Mouse (Mus musculus): ENCODE measurements around the gene Sh2d6. TPM values are rescaled to one million over a fixed set of nuclear protein-coding genes. Genes with fewer than 3 reads are reported as not detected.

The Sh2d6 gene
- polyA plus RNA-seq, 2 experiments = 0.43 TPM; not detected in 1

GRCm38 (mm10) chr6:72520904-72521303 lies 603 bp downstream of the Sh2d6 start:
- H3K4me2 ChIP-seq (replicated peaks; ENCODE audit: low read depth, low read length, severe bottlenecking) = no peak overlapping the region
- 90% methylated on average over 5 of the region's 5 CpGs for WGBS
- no peak overlapping the region for H3K27ac ChIP-seq (replicated peaks; ENCODE audit: low read depth, low read length)
- no peaks in the 10 kb centered on the region for H3K27me3 ChIP-seq (ENCODE audit: control insufficient read depth, insufficient read depth, low read length)
- H3K4me1 ChIP-seq (ENCODE audit: control insufficient read depth, insufficient read depth, low read length) = peaks cover 10% of the 10 kb centered on the region
- no peak for TF ChIP-seq POLR2A (IDR thresholded peaks at IDR 0.05; ENCODE audit: borderline replicate concordance, extremely low read depth, insufficient read depth, insufficient read length)
- H3K36me3 ChIP-seq (ENCODE audit: control insufficient read depth, insufficient read depth, low read length) = no peaks in the 10 kb centered on the region
- ATAC-seq (ENCODE audit: low FRiP score, low read depth) = no peak
- H3K9ac ChIP-seq (ENCODE audit: low read depth, low read length, severe bottlenecking) = no peak overlapping the region
- DNase-seq (ENCODE audit: low spot score) = no peak
- no peak overlapping the region for H3K4me3 ChIP-seq (replicated peaks; ENCODE audit: low read length)
- H3K9me3 ChIP-seq (ENCODE audit: control insufficient read depth, low read length) = no peaks in the 10 kb centered on the region

DNA sequence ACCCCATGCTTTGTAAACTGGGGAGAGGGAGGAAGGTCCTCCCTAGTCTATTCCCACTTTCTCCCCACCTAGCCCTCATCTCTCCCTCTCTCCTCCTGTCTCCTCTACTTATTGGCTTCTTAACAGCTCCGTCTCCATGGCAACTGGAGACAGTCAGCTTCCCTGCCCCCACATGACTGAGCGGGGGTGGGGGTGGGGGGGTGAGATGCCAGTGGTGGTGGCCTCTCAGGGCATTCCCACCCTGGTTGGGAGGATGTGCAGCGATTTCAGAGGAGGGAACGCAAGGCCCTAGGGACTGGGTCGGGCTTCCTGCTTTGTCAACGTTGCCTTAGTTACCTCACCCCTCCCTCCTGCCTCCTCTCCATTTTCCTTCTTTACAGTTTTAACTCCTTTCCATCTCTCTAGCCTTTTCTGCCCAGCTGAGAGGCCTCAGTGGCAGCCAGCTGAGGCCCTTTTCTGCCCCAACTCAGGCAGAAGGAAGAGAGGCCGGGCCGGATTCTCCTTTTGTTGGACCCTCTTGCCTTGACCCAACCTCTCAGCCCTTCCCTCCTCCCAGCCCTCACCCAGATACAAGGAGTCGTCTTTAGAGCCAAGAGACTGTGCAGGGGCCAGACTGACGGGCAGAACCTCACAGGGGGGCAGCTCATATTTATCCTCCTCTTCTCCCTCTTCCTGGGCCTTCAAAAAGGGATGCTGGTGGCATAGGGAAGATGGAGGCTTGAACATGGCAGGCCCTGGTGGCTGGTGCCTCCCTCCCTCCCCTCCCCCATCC lies 1.4 kb downstream of the Sh2d6 start:
- TF ChIP-seq POLR2A (IDR thresholded peaks at IDR 0.05; ENCODE audit: borderline replicate concordance, extremely low read depth, insufficient read depth, insufficient read length) = no peak
- ATAC-seq (ENCODE audit: low FRiP score, low read depth) (peak; percentile 74), DNase-seq (ENCODE audit: low spot score) (peak; percentile 77)
- Histone ChIP-seq H3K27ac (replicated peaks; ENCODE audit: low read depth, low read length) (peak overlapping the region; percentile 35; the same call in 1 of the 2 replicates), H3K4me1 (ENCODE audit: control insufficient read depth, insufficient read depth, low read length) (peaks cover 10% of the 10 kb centered on the region), H3K9me3 (ENCODE audit: control insufficient read depth, low read length) (no peaks in the 10 kb centered on the region), H3K9ac (ENCODE audit: low read depth, low read length, severe bottlenecking) (no peak overlapping the region), H3K4me3 (replicated peaks; ENCODE audit: low read length) (no peak overlapping the region), H3K36me3 (ENCODE audit: control insufficient read depth, insufficient read depth, low read length) (no peaks in the 10 kb centered on the region), H3K27me3 (ENCODE audit: control insufficient read depth, insufficient read depth, low read length) (no peaks in the 10 kb centered on the region), H3K4me2 (replicated peaks; ENCODE audit: low read depth, low read length, severe bottlenecking) (peak overlapping the region; percentile 20; the same call in 1 of the 2 replicates)
- WGBS = 19% methylated on average over 10 of the region's 10 CpGs

DNA sequence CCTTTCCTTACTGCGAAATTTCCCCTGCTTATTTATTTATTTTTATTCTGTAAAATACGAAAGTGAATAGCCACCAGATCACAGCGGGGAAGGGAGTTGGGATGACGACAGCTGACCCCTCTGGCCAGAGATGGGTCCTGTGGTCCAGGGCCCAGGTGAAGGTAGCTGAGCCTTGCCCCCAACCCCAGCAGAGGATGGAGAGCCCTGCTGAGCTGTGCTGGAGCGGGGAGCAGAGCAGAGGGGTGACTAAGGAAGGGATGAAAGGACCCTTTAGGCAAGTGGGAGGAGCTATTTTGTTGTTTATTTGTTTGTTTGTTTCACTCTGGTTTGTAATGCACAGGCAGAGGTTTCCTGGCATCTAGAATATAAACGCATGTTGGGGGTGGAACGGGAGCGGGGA lies 2.2 kb downstream of the Sh2d6 start:
- H3K9me3 ChIP-seq (ENCODE audit: control insufficient read depth, low read length) = no peaks in the 10 kb centered on the region
- H3K36me3 ChIP-seq (ENCODE audit: control insufficient read depth, insufficient read depth, low read length) = no peaks in the 10 kb centered on the region
- no peak overlapping the region for H3K4me3 ChIP-seq (replicated peaks; ENCODE audit: low read length)
- ATAC-seq (ENCODE audit: low FRiP score, low read depth) = no peak
- DNase-seq (ENCODE audit: low spot score) = no peak
- H3K27me3 ChIP-seq (ENCODE audit: control insufficient read depth, insufficient read depth, low read length) = no peaks in the 10 kb centered on the region
- H3K4me1 ChIP-seq (ENCODE audit: control insufficient read depth, insufficient read depth, low read length) = peaks cover 10% of the 10 kb centered on the region
- 26% methylated on average over 8 of the region's 8 CpGs for WGBS
- no peak overlapping the region for H3K27ac ChIP-seq (replicated peaks; ENCODE audit: low read depth, low read length)
- TF ChIP-seq POLR2A (IDR thresholded peaks at IDR 0.05; ENCODE audit: borderline replicate concordance, extremely low read depth, insufficient read depth, insufficient read length) = no peak
- H3K9ac ChIP-seq (ENCODE audit: low read depth, low read length, severe bottlenecking) = no peak overlapping the region
- no peak overlapping the region for H3K4me2 ChIP-seq (replicated peaks; ENCODE audit: low read depth, low read length, severe bottlenecking)

DNA sequence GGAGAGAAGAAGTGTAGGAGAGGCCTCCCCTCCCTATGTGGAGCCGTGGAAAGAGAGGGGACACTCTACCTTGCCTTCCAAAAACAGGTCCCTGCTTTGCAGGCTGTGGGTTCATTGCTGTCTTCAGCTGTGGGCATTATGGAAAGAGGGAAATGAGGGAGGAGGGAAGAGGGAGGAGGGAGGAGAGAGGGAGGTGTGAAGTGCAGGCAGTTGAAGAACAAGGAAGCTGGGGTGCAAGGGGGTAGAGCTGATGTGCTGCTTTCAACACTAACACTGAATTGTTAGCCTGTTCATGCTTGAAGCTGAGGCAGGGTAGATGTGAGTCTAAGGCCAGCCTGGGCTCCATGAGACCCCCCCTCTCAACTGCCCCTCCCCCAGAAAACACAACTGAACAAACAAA lies 2.7 kb downstream of the Sh2d6 start:
- Histone ChIP-seq H3K9ac (ENCODE audit: low read depth, low read length, severe bottlenecking) (no peak overlapping the region), H3K4me2 (replicated peaks; ENCODE audit: low read depth, low read length, severe bottlenecking) (no peak overlapping the region), H3K4me1 (ENCODE audit: control insufficient read depth, insufficient read depth, low read length) (peaks cover 10% of the 10 kb centered on the region), H3K9me3 (ENCODE audit: control insufficient read depth, low read length) (no peaks in the 10 kb centered on the region), H3K4me3 (replicated peaks; ENCODE audit: low read length) (no peak overlapping the region), H3K27ac (replicated peaks; ENCODE audit: low read depth, low read length) (no peak overlapping the region), H3K27me3 (ENCODE audit: control insufficient read depth, insufficient read depth, low read length) (no peaks in the 10 kb centered on the region), H3K36me3 (ENCODE audit: control insufficient read depth, insufficient read depth, low read length) (no peaks in the 10 kb centered on the region)
- DNase-seq (ENCODE audit: low spot score) (no peak), ATAC-seq (ENCODE audit: low FRiP score, low read depth) (no peak)
- TF ChIP-seq POLR2A (IDR thresholded peaks at IDR 0.05; ENCODE audit: borderline replicate concordance, extremely low read depth, insufficient read depth, insufficient read length) = no peak
- WGBS = 62% methylated on average over 1 of the region's 1 CpGs

DNA sequence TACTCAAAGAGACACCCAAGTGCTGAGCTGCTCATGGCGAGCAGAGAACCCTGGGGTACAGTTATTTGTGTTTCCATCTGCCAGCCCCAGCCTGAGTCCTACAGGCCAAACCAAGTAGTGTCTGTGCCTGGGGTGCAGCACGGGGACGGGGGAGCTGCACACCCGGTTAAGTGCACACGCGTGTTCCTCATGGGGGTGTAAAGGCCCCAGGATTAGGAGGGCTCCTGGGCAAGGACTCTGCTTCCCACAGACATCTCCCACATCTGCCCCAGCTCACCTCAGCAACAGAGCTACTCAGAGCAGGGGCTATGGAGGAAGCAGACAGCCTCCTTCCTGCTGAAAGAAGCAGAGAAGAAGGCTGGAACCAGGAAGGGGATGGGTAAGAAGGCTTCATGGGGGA lies 5.9 kb downstream of the Sh2d6 start:
- TF ChIP-seq POLR2A (IDR thresholded peaks at IDR 0.05; ENCODE audit: borderline replicate concordance, extremely low read depth, insufficient read depth, insufficient read length) = no peak
- DNase-seq (ENCODE audit: low spot score) (no peak), ATAC-seq (ENCODE audit: low FRiP score, low read depth) (no peak)
- Histone ChIP-seq H3K4me2 (replicated peaks; ENCODE audit: low read depth, low read length, severe bottlenecking) (no peak overlapping the region), H3K9ac (ENCODE audit: low read depth, low read length, severe bottlenecking) (no peak overlapping the region), H3K36me3 (ENCODE audit: control insufficient read depth, insufficient read depth, low read length) (no peaks in the 10 kb centered on the region), H3K27me3 (ENCODE audit: control insufficient read depth, insufficient read depth, low read length) (no peaks in the 10 kb centered on the region), H3K4me3 (replicated peaks; ENCODE audit: low read length) (no peak overlapping the region), H3K9me3 (ENCODE audit: control insufficient read depth, low read length) (no peaks in the 10 kb centered on the region), H3K27ac (replicated peaks; ENCODE audit: low read depth, low read length) (no peak overlapping the region), H3K4me1 (ENCODE audit: control insufficient read depth, insufficient read depth, low read length) (peaks cover 24% of the 10 kb centered on the region)
- WGBS = 88% methylated on average over 6 of the region's 6 CpGs

Data from limb, embryonic 14.5 days (tissue).